Mouse (Mus musculus) embryo, embryonic 11.5 days (tissue): ENCODE data around the gene Rnf150.

ENCODE experiments used
- DNase-seq: peaks from one replicate; pipeline ENCODE4 v3.0.0-alpha.2; 2012; ENCODE audit warnings: low read depth, low spot score

Gene Rnf150

GRCm38 (mm10) chr8:82939912-82940311 lies 76.8 kb downstream of the Rnf150 start:
- no peak for DNase-seq

GRCm38 (mm10) chr8:82943223-82944006 lies 80.3 kb downstream of the Rnf150 start:
- DNase-seq = no peak

GRCm38 (mm10) chr8:82945867-82946266 lies 82.7 kb downstream of the Rnf150 start:
- no peak for DNase-seq

- no peak for DNase-seq
Observed at GRCm38 (mm10) chr8:82946658-82947057, 83.5 kb downstream of the Rnf150 start.

GRCm38 (mm10) chr8:82955162-82955754 lies 92.1 kb downstream of the Rnf150 start:
- no peak for DNase-seq

GRCm38 (mm10) chr8:82959491-82959890 lies 96.3 kb downstream of the Rnf150 start:
- no peak for DNase-seq

GRCm38 (mm10) chr8:82959980-82960610 lies 96.9 kb downstream of the Rnf150 start:
- DNase-seq = no peak

- no peak for DNase-seq
Observed at GRCm38 (mm10) chr8:82964537-82964936, 101.4 kb downstream of the Rnf150 start.

- no peak for DNase-seq
Observed at GRCm38 (mm10) chr8:82967879-82968678, 104.9 kb downstream of the Rnf150 start.

- DNase-seq = no peak
Observed at GRCm38 (mm10) chr8:82969967-82970366, 106.8 kb downstream of the Rnf150 start.

- DNase-seq = no peak
Observed at GRCm38 (mm10) chr8:82972812-82973211, 109.7 kb downstream of the Rnf150 start.

GRCm38 (mm10) chr8:82973331-82973730 lies 110.2 kb downstream of the Rnf150 start:
- DNase-seq = no peak

- no peak for DNase-seq
Observed at GRCm38 (mm10) chr8:82981244-82981855, 118.2 kb downstream of the Rnf150 start.

- no peak for DNase-seq
Observed at GRCm38 (mm10) chr8:82982873-82983272, 119.7 kb downstream of the Rnf150 start.

- DNase-seq = no peak
Observed at GRCm38 (mm10) chr8:82983301-82983700, 120.1 kb downstream of the Rnf150 start.

- no peak for DNase-seq
Observed at GRCm38 (mm10) chr8:82992093-82992492, 128.9 kb downstream of the Rnf150 start.

GRCm38 (mm10) chr8:82995727-82996438 lies 132.7 kb downstream of the Rnf150 start:
- DNase-seq = no peak

- no peak for DNase-seq
Observed at GRCm38 (mm10) chr8:82996843-82997242, 133.7 kb downstream of the Rnf150 start.

GRCm38 (mm10) chr8:82998778-82999177 lies 135.6 kb downstream of the Rnf150 start:
- no peak for DNase-seq

GRCm38 (mm10) chr8:83003187-83003586 lies 140.0 kb downstream of the Rnf150 start:
- DNase-seq = no peak

GRCm38 (mm10) chr8:83009481-83009880 lies 146.3 kb downstream of the Rnf150 start:
- DNase-seq = no peak
